Mouse (Mus musculus) kidney, postnatal 25 days (tissue): ENCODE results near the gene Lmx1b.

Source experiments
- DNase-seq, 2 experiments: peaks; one replicate each; pipeline ENCODE4 v3.0.0; 2021; ENCODE audit warnings: mixed read lengths in 2 of 2

The Lmx1b gene

GRCm38 (mm10) chr2:33542696-33543428 lies 97.4 kb downstream of the Lmx1b start:
- peak; percentile 56 to 82 for DNase-seq

GRCm38 (mm10) chr2:33525274-33526055 lies 114.8 kb downstream of the Lmx1b start:
- DNase-seq = no peak

- DNase-seq = no peak
These were observed 124.5 kb downstream of the Lmx1b start for GRCm38 (mm10) chr2:33515856-33516255.

GRCm38 (mm10) chr2:33515431-33515830 lies 124.9 kb downstream of the Lmx1b start:
- DNase-seq = no peak
